Mouse (Mus musculus) liver, embryonic 13.5 days (tissue): ENCODE results near the gene D6Wsu163e. TPM values are rescaled to one million over a fixed set of nuclear protein-coding genes. Genes with fewer than 3 reads are reported as not detected.

ENCODE experiments used
- ATAC-seq: fragments of 200-750 bp; cut with Nextera tagmentation; 2 replicates; pipeline ENCODE4 v1.8.0; 2017; ENCODE audit warnings: low read depth, mild to moderate bottlenecking, moderate number of reproducible peaks, moderate library complexity
- DNase-seq: peaks from one replicate; pipeline ENCODE4 v3.0.0; 2022
- H3K27ac ChIP-seq: fragments of 300-500 bp; sonication (generic); 2 replicates; pipeline ENCODE4 v1.5.1; 2015; ENCODE audit warnings: moderate library complexity, mild to moderate bottlenecking, inconsistent platforms
- H3K27me3 ChIP-seq: fragments of 300-500 bp; sonication (generic); 2 replicates; pipeline ENCODE4 v1.6.1; 2015; ENCODE audit warnings: mild to moderate bottlenecking, inconsistent platforms
- H3K36me3 ChIP-seq: fragments of 300-500 bp; sonication (generic); 2 replicates; pipeline ENCODE4 v1.6.1; 2015; ENCODE audit warnings: mild to moderate bottlenecking, inconsistent platforms
- H3K4me1 ChIP-seq: fragments of 300-500 bp; sonication (generic); replicated peaks from 2 replicates; pipeline ENCODE4 v1.6.1; 2015; ENCODE audit warnings: inconsistent platforms
- H3K4me2 ChIP-seq: fragments of 300-500 bp; sonication (generic); 2 replicates; pipeline ENCODE4 v1.6.1; 2015; ENCODE audit warnings: inconsistent platforms, mild to moderate bottlenecking, moderate library complexity
- H3K4me3 ChIP-seq: fragments of 300-500 bp; sonication (generic); replicated peaks from 2 replicates; pipeline ENCODE4 v1.5.1; 2015; ENCODE audit warnings: mild to moderate bottlenecking, inconsistent platforms
- H3K9ac ChIP-seq: fragments of 300-500 bp; sonication (generic); 2 replicates; pipeline ENCODE4 v1.6.1; 2015; ENCODE audit warnings: mild to moderate bottlenecking, inconsistent platforms
- H3K9me3 ChIP-seq: fragments of 300-500 bp; sonication (generic); replicated peaks from 2 replicates; pipeline ENCODE4 v1.6.1; 2016; ENCODE audit warnings: inconsistent platforms
- WGBS: fragments of 180-500 bp; shearing (Covaris S2); methylation state at CpG from one replicate; pipeline ENCODE4 v1.1.7; 2015; ENCODE audit not compliant: insufficient replicate concordance; 5-methylcytosine and 5-hydroxymethylcytosine counted together
- polyA plus RNA-seq: library from polyadenylated mRNA; unstranded; fragments of >200 nt; fragmentation: Nextera tagmentation; extraction: Ambion mirVana; gene quantifications from 2 replicates; pipeline ENCODE4 v1.2.1, GENCODE M21; 2015

The D6Wsu163e gene
- polyA plus RNA-seq, 1 experiment from 2014 or later = 19.6 TPM

GRCm38 (mm10) chr6:127010021-127010420 lies 70.3 kb downstream of the D6Wsu163e start:
- ATAC-seq (no peak), DNase-seq (no peak)
- 74% methylated on average over 13 of the region's 13 CpGs for WGBS

DNA sequence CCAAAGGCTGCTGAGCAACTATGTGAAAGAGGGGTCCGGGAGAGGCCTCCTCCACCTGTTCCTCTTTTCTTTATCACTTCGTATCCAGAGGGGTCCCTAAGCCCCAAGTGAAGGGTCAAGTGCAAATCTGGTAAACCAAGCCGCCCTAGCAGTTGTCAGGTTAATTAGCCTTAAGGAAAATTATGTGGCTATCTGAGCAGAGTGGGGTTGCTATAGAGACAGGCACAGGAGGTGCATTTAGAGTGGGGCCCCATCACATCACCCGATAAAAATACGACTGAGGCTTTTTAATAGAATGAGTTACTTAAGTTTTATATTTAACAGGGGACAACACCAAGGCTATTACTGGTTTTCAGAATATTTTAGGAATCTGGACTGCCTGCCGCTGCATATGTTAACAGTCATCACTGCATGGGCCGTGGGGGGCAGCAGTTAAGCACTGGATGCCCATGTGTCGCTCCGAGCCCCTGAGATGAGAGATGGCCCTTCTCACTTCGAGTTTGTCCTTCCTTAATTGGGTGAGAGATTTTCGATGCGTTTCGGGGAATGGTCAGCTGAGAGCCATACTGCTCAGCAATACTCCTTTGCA lies 72.3 kb downstream of the D6Wsu163e start:
- WGBS = 61% methylated on average over 13 of the region's 13 CpGs
- Histone ChIP-seq H3K27me3 (no peaks in the 10 kb centered on the region), H3K4me1 (no peaks in the 10 kb centered on the region), H3K27ac (no peak overlapping the region), H3K4me3 (no peak overlapping the region), H3K9ac (no peak overlapping the region), H3K36me3 (no peaks in the 10 kb centered on the region), H3K9me3 (no peaks in the 10 kb centered on the region), H3K4me2 (no peak overlapping the region)
- ATAC-seq = no peak
- DNase-seq = no peak

More at GRCm38 (mm10) chr6:127010021-127010420, 70.3 kb downstream of the D6Wsu163e start:
- Histone ChIP-seq H3K27ac (no peak overlapping the region), H3K27me3 (no peaks in the 10 kb centered on the region), H3K4me1 (no peaks in the 10 kb centered on the region), H3K4me3 (no peak overlapping the region), H3K9me3 (no peaks in the 10 kb centered on the region), H3K36me3 (no peaks in the 10 kb centered on the region), H3K4me2 (no peak overlapping the region), H3K9ac (no peak overlapping the region)

DNA sequence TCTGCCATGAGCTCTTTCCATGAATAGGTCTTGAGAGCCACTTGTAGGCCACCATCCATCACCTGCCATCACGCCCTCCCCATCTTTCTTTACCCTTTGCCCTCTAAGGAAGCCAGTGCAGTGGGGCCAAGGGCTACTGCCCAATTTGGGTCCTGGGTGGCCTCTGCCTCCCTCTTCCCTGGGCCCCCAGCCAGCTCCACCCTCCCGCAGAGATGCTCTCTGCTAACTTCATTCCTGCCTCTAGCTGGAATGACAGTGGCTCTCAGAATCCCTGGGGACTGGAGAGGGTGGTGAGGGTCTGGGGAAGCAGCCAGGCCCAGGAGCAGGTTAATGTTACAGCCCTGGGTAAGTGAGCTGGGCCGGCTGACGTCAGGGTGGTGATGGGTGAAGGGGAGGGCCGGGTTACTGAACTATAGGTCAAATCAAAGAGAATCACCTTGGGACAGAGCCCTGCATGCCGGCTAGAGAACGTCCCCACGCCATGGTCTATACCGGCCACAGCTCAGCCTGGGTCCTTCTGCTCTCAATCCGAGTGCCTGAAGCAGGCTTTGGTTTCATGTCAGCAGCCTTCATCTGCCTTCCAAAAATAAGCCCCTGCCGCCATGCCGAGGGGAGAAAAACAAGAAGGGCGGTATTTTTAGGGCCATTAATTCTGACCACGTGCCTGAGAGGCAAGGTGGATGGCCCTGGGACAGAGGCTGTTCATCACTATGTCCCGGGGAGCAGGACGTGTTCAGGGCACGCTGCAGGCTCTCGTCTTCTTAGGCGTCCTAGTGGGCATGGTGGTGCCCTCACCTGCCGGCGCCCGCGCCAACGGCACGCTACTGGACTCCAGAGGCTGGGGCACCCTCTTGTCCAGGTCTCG lies 75.4 kb downstream of the D6Wsu163e start, which contains the start of gene Fgf6:
Fgf6 (plus strand) TSS at position 681 of the 865 bp plus-strand sequence.
- no peak for DNase-seq
- no peak within 1 kb of the TSS for H3K4me3 ChIP-seq
- no peak within 1 kb of the TSS for H3K9ac ChIP-seq
- no peaks in the 10 kb centered on the region for H3K36me3 ChIP-seq
- H3K27me3 ChIP-seq = peaks cover 12% of the 10 kb centered on the region; the same call in 1 of the 2 replicates
- H3K4me1 ChIP-seq = 0 out of 2 replicates have a peak, but pooled peaks cover 2% of the 10 kb centered on the region
- H3K27ac ChIP-seq = no peak within 1 kb of the TSS
- no peak within 1 kb of the TSS for H3K4me2 ChIP-seq
- no peaks in the 10 kb centered on the region for H3K9me3 ChIP-seq
- 65% methylated on average over 26 of the region's 26 CpGs for WGBS
- ATAC-seq = no peak

DNA sequence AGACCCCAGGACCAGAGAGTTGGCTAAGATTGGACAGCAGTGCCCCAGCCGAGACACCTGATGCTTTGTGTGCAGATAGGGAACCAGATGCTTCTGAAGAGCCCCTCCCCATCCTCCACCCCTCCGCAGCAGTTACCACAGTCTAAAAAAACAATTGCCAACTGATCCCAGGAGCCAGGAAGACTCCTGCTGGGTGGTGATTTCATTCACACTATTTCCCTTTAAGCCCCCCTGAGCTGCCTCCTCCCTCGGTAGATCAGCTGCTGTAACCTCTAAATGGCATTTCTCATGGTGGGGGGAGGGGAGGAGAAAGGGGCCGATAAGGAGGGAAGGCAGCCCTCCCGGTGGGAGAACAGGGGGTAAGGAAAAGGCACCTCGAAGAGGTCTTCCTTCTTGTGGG lies 79.5 kb downstream of the D6Wsu163e start:
- peaks cover 37% of the 10 kb centered on the region for H3K27me3 ChIP-seq
- no peak for DNase-seq
- no peak overlapping the region for H3K27ac ChIP-seq
- H3K4me1 ChIP-seq = 0 out of 2 replicates have a peak, but pooled peaks cover 2% of the 10 kb centered on the region
- H3K9ac ChIP-seq = no peak overlapping the region
- H3K9me3 ChIP-seq = no peaks in the 10 kb centered on the region
- no peak overlapping the region for H3K4me3 ChIP-seq
- H3K36me3 ChIP-seq = no peaks in the 10 kb centered on the region
- no peak overlapping the region for H3K4me2 ChIP-seq
- 4% methylated on average over 6 of the region's 6 CpGs for WGBS
- no peak for ATAC-seq

- Histone ChIP-seq H3K9ac (no peak overlapping the region), H3K9me3 (no peaks in the 10 kb centered on the region), H3K4me2 (no peak overlapping the region), H3K4me3 (no peak overlapping the region), H3K36me3 (no peaks in the 10 kb centered on the region), H3K27ac (no peak overlapping the region), H3K4me1 (0 out of 2 replicates have a peak, but pooled peaks cover 2% of the 10 kb centered on the region), H3K27me3 (peaks cover 37% of the 10 kb centered on the region)
- DNase-seq (no peak), ATAC-seq (no peak)
- 45% methylated on average over 13 of the region's 13 CpGs for WGBS
Measured at GRCm38 (mm10) chr6:127020431-127020830, 80.7 kb downstream of the D6Wsu163e start.

DNA sequence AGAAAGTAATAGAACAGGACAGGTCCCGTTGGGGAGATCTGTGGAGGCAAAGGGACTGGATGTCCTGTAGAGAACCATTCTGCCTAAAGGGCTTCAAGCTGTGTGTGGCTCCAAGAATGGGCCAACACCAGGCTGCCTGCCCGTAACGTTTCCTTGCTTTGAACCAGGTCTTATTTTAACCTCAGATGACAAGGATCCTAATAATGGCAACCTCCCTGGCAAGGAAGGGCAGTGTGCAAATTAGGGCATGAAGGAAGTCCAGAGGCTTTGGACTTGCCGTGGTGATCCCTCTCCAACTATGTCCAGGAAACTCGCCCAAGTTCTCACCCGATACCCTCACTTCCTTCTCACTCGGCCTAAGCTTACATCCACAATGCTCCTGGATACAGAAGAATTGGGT lies 85.1 kb downstream of the D6Wsu163e start:
- H3K27ac ChIP-seq = no peak overlapping the region
- H3K27me3 ChIP-seq = peaks cover 28% of the 10 kb centered on the region
- H3K9me3 ChIP-seq = no peaks in the 10 kb centered on the region
- ATAC-seq (no peak), DNase-seq (no peak)
- H3K9ac ChIP-seq = no peak overlapping the region
- WGBS = 49% methylated on average over 7 of the region's 7 CpGs
- H3K4me1 ChIP-seq = no peaks in the 10 kb centered on the region
- H3K36me3 ChIP-seq = no peaks in the 10 kb centered on the region
- H3K4me2 ChIP-seq = no peak overlapping the region
- H3K4me3 ChIP-seq = no peak overlapping the region

Other genes with a start within 250 kb of the D6Wsu163e start
- gene Kcna6, start 199.3 kb upstream of the D6Wsu163e start, polyA plus RNA-seq = 0.10 and 0.17 TPM in 2 replicates
- 176 and 193 TPM in 2 replicates for gene Ndufa9, start 90.8 kb upstream of the D6Wsu163e start, polyA plus RNA-seq
- gene Akap3, start 86.9 kb upstream of the D6Wsu163e start, polyA plus RNA-seq = not detected in 2 replicates
- not detected in 2 replicates for gene Dyrk4, start 18.1 kb upstream of the D6Wsu163e start, polyA plus RNA-seq
- 59.0 and 67.3 TPM in 2 replicates for gene Rad51ap1, start 375 bp upstream of the D6Wsu163e start, polyA plus RNA-seq
- gene Fgf6, start 75.6 kb downstream of the D6Wsu163e start, polyA plus RNA-seq = 0.02 TPM in 1 of 2 replicates, not detected in the other
- not detected in 2 replicates for gene Fgf23, start 132.9 kb downstream of the D6Wsu163e start, polyA plus RNA-seq
- 1.0 and 1.4 TPM in 2 replicates for gene Tigar, start 169.6 kb downstream of the D6Wsu163e start, polyA plus RNA-seq
- gene Ccnd2, start 212.2 kb downstream of the D6Wsu163e start, polyA plus RNA-seq = 109 and 129 TPM in 2 replicates